Mouse (Mus musculus): Measurements from ENCODE around the gene 9030025P20Rik.
"Not testable (repeated sequence)": the region's sequence is repeated elsewhere in the genome, so short reads cannot be mapped to it uniquely, and the experiment has no call there.

9030025P20Rik gene

GRCm38 (mm10) chr17:14990116-14990702, 11.9 kb downstream of the 9030025P20Rik start:
- DNase-seq (ENCODE audit: low spot score), result not testable (repeated sequence)

- not testable (repeated sequence) for DNase-seq (ENCODE audit: low spot score)
Measured at GRCm38 (mm10) chr17:14992522-14993138, 14.4 kb downstream of the 9030025P20Rik start.

GRCm38 (mm10) chr17:14993139-14993832, 15.0 kb downstream of the 9030025P20Rik start:
- not testable (repeated sequence) for DNase-seq (ENCODE audit: low spot score)

- not testable (repeated sequence) for DNase-seq (ENCODE audit: low spot score)
Measured at GRCm38 (mm10) chr17:14994140-14994539, 15.9 kb downstream of the 9030025P20Rik start.

- not testable (repeated sequence) for DNase-seq (ENCODE audit: low spot score)
Measured at GRCm38 (mm10) chr17:15000047-15000446, 21.8 kb downstream of the 9030025P20Rik start.

GRCm38 (mm10) chr17:15009088-15009487, 30.8 kb downstream of the 9030025P20Rik start:
- DNase-seq (ENCODE audit: low spot score), result not testable (repeated sequence)

- DNase-seq (ENCODE audit: low spot score), result not testable (repeated sequence)
Measured at GRCm38 (mm10) chr17:15009706-15010413, 31.6 kb downstream of the 9030025P20Rik start, which contains the start of gene Gm3435. Gene Gm3435 (plus strand): TSS chr17:15010176.

GRCm38 (mm10) chr17:15021503-15022220, 43.4 kb downstream of the 9030025P20Rik start:
- DNase-seq (ENCODE audit: low spot score), result not testable (repeated sequence)

GRCm38 (mm10) chr17:15023878-15024492, 45.7 kb downstream of the 9030025P20Rik start:
- DNase-seq (ENCODE audit: low spot score), result not testable (repeated sequence)

- DNase-seq (ENCODE audit: low spot score), result not testable (repeated sequence)
Measured at GRCm38 (mm10) chr17:15024502-15025193, 46.4 kb downstream of the 9030025P20Rik start.

GRCm38 (mm10) chr17:15025513-15025912, 47.2 kb downstream of the 9030025P20Rik start:
- not testable (repeated sequence) for DNase-seq (ENCODE audit: low spot score)

GRCm38 (mm10) chr17:15031414-15031813, 53.1 kb downstream of the 9030025P20Rik start:
- not testable (repeated sequence) for DNase-seq (ENCODE audit: low spot score)

GRCm38 (mm10) chr17:15040455-15040854, 62.2 kb downstream of the 9030025P20Rik start:
- DNase-seq (ENCODE audit: low spot score), result not testable (repeated sequence)

Data from urinary bladder, postnatal 10 days (tissue).